Mouse (Mus musculus): ENCODE data around the gene 6030408B16Rik. TPM values are rescaled to one million over a fixed set of nuclear protein-coding genes. Genes with fewer than 3 reads are reported as not detected.

The 6030408B16Rik gene
- total RNA-seq, 1 experiment, result 0.22 TPM

GRCm38 (mm10) chr15:101328876-101329563 is 36.0 kb downstream of the 6030408B16Rik start:
- no peak overlapping the region for H3K9ac ChIP-seq (ENCODE audit: insufficient read depth, low read depth, low read length, poor library complexity, severe bottlenecking)
- H3K27ac ChIP-seq (ENCODE audit: insufficient read depth, low read depth, low read length, poor library complexity, severe bottlenecking), result no peak overlapping the region
- H3K9me3 ChIP-seq (ENCODE audit: control insufficient read depth, insufficient read depth, low read depth, low read length), result no peaks in the 10 kb centered on the region
- peaks cover 0 to 19% of the 10 kb centered on the region in 2 experiments; a peak in 1 of 4 replicates for H3K4me1 ChIP-seq (ENCODE audit: control insufficient read depth in 2 of 2, insufficient read depth in 2 of 2, low read length in 2 of 2, poor library complexity in 1 of 2)
- in situ Hi-C loops (cut with MboI; ENCODE audit: low sequenced_read_pairs in 2 of 2, unreplicated experiment in 2 of 2), result loop anchor here in 1 of 2 experiments (25.0 kb wide), 1 partner anchor 658 kb away; no protein-coding TSS in a partner anchor
- no peak for TF ChIP-seq ZNF384 (IDR thresholded peaks at IDR 0.05; ENCODE audit: low read depth, low read length)
- no peak for TF ChIP-seq ZC3H11A (IDR thresholded peaks at IDR 0.05; ENCODE audit: borderline replicate concordance, low read depth, low read length)
- TF ChIP-seq CHD2 (IDR thresholded peaks at IDR 0.05; ENCODE audit: low read depth, low read length), result no peak
- no peak for TF ChIP-seq MAFK (IDR thresholded peaks at IDR 0.05; ENCODE audit: insufficient read depth, low read depth, low read length)
- no peak overlapping the region for H3K4me3 ChIP-seq (ENCODE audit: insufficient read depth in 1 of 2, low read depth in 1 of 2, low read length in 2 of 2, poor library complexity in 1 of 2, severe bottlenecking in 1 of 2)
- DNase-seq (ENCODE audit: low read depth, low spot score), result no peak
- H3K36me3 ChIP-seq (ENCODE audit: control insufficient read depth, insufficient read depth, low read length, poor library complexity, severe bottlenecking), result no peaks in the 10 kb centered on the region

- DNase-seq (ENCODE audit: low read depth, low spot score), result no peak
- Histone ChIP-seq H3K4me3 (ENCODE audit: insufficient read depth in 1 of 2, low read depth in 1 of 2, low read length in 2 of 2, poor library complexity in 1 of 2, severe bottlenecking in 1 of 2) (no peak overlapping the region), H3K9ac (ENCODE audit: insufficient read depth, low read depth, low read length, poor library complexity, severe bottlenecking) (no peak overlapping the region), H3K4me1 (ENCODE audit: control insufficient read depth in 2 of 2, insufficient read depth in 2 of 2, low read length in 2 of 2, poor library complexity in 1 of 2) (peaks cover 0 to 19% of the 10 kb centered on the region in 2 experiments; a peak in 1 of 4 replicates), H3K9me3 (ENCODE audit: control insufficient read depth, insufficient read depth, low read depth, low read length) (no peaks in the 10 kb centered on the region), H3K36me3 (ENCODE audit: control insufficient read depth, insufficient read depth, low read length, poor library complexity, severe bottlenecking) (no peaks in the 10 kb centered on the region), H3K27ac (ENCODE audit: insufficient read depth, low read depth, low read length, poor library complexity, severe bottlenecking) (no peak overlapping the region)
- in situ Hi-C loops (cut with MboI; ENCODE audit: low sequenced_read_pairs in 2 of 2, unreplicated experiment in 2 of 2), result loop anchor here in 1 of 2 experiments (25.0 kb wide), 1 partner anchor 658 kb away; no protein-coding TSS in a partner anchor
- TF ChIP-seq ZC3H11A (IDR thresholded peaks at IDR 0.05; ENCODE audit: borderline replicate concordance, low read depth, low read length) (no peak), MAFK (IDR thresholded peaks at IDR 0.05; ENCODE audit: insufficient read depth, low read depth, low read length) (no peak)
Measured at GRCm38 (mm10) chr15:101329564-101329892, 36.5 kb downstream of the 6030408B16Rik start.

- TF ChIP-seq HCFC1 (IDR thresholded peaks at IDR 0.05; ENCODE audit: borderline replicate concordance, insufficient read depth, low read length), result no peak
- TF ChIP-seq ZC3H11A (IDR thresholded peaks at IDR 0.05; ENCODE audit: borderline replicate concordance, low read depth, low read length), result no peak
- TF ChIP-seq CHD2 (IDR thresholded peaks at IDR 0.05; ENCODE audit: low read depth, low read length), result no peak
- no peak for TF ChIP-seq ZNF384 (IDR thresholded peaks at IDR 0.05; ENCODE audit: low read depth, low read length)
- no peak for TF ChIP-seq MAFK (IDR thresholded peaks at IDR 0.05; ENCODE audit: insufficient read depth, low read depth, low read length)
- Histone ChIP-seq H3K36me3 (ENCODE audit: control insufficient read depth, insufficient read depth, low read length, poor library complexity, severe bottlenecking) (no peaks in the 10 kb centered on the region), H3K4me1 (ENCODE audit: control insufficient read depth in 2 of 2, insufficient read depth in 2 of 2, low read length in 2 of 2, poor library complexity in 1 of 2) (peaks cover 0 to 19% of the 10 kb centered on the region in 2 experiments; a peak in 1 of 4 replicates), H3K4me3 (ENCODE audit: insufficient read depth in 1 of 2, low read depth in 1 of 2, low read length in 2 of 2, poor library complexity in 1 of 2, severe bottlenecking in 1 of 2) (no peak overlapping the region), H3K27ac (ENCODE audit: insufficient read depth, low read depth, low read length, poor library complexity, severe bottlenecking) (no peak overlapping the region), H3K9me3 (ENCODE audit: control insufficient read depth, insufficient read depth, low read depth, low read length) (no peaks in the 10 kb centered on the region), H3K9ac (ENCODE audit: insufficient read depth, low read depth, low read length, poor library complexity, severe bottlenecking) (no peak overlapping the region)
- in situ Hi-C loops (cut with MboI; ENCODE audit: low sequenced_read_pairs in 2 of 2, unreplicated experiment in 2 of 2), result loop anchor here (10.0 to 25.0 kb wide), 3 partner anchors 174 to 656 kb away; no protein-coding TSS in a partner anchor
- DNase-seq (ENCODE audit: low read depth, low spot score), result no peak
Measured at GRCm38 (mm10) chr15:101331090-101331489, 38.1 kb downstream of the 6030408B16Rik start.

GRCm38 (mm10) chr15:101332370-101332769 is 39.4 kb downstream of the 6030408B16Rik start:
- TF ChIP-seq CHD2 (IDR thresholded peaks at IDR 0.05; ENCODE audit: low read depth, low read length), result no peak
- TF ChIP-seq HCFC1 (IDR thresholded peaks at IDR 0.05; ENCODE audit: borderline replicate concordance, insufficient read depth, low read length), result no peak
- no peak for TF ChIP-seq ZC3H11A (IDR thresholded peaks at IDR 0.05; ENCODE audit: borderline replicate concordance, low read depth, low read length)
- no peak for TF ChIP-seq ZNF384 (IDR thresholded peaks at IDR 0.05; ENCODE audit: low read depth, low read length)
- no peak for TF ChIP-seq MAFK (IDR thresholded peaks at IDR 0.05; ENCODE audit: insufficient read depth, low read depth, low read length)
- H3K36me3 ChIP-seq (ENCODE audit: control insufficient read depth, insufficient read depth, low read length, poor library complexity, severe bottlenecking), result no peaks in the 10 kb centered on the region
- H3K4me1 ChIP-seq (ENCODE audit: control insufficient read depth in 2 of 2, insufficient read depth in 2 of 2, low read length in 2 of 2, poor library complexity in 1 of 2), result peaks cover 0 to 19% of the 10 kb centered on the region in 2 experiments; a peak in 1 of 4 replicates
- no peak overlapping the region for H3K27ac ChIP-seq (ENCODE audit: insufficient read depth, low read depth, low read length, poor library complexity, severe bottlenecking)
- no peak for DNase-seq (ENCODE audit: low read depth, low spot score)
- H3K4me3 ChIP-seq (ENCODE audit: insufficient read depth in 1 of 2, low read depth in 1 of 2, low read length in 2 of 2, poor library complexity in 1 of 2, severe bottlenecking in 1 of 2), result no peak overlapping the region
- no peaks in the 10 kb centered on the region for H3K9me3 ChIP-seq (ENCODE audit: control insufficient read depth, insufficient read depth, low read depth, low read length)
- in situ Hi-C loops (cut with MboI; ENCODE audit: low sequenced_read_pairs in 2 of 2, unreplicated experiment in 2 of 2), result loop anchor here (10.0 to 25.0 kb wide), 3 partner anchors 172 to 655 kb away; no protein-coding TSS in a partner anchor
- no peak overlapping the region for H3K9ac ChIP-seq (ENCODE audit: insufficient read depth, low read depth, low read length, poor library complexity, severe bottlenecking)

All from ES-E14 (cell line).